Comparison of ENCODE assay signal across 22 mouse cellular contexts in the genomic region with DNA sequence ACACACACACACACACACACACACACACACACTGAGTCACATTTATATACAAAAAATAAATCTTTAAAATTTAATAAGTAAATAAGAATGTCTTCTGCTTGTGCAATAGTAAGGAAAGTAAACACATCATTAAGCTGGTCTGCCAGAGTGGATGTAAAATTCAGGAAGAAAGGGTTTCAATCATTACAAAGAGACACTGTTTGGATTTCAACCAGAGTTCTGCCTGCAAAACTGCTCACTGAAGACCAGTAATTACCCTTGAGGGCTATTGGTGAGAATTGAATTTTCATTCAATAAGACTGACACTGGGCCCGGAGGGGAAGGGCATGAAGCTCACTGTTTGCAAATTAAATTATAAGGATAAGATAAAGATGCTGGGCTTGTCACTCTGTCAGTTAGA.
A peak's percentile ranks its signal among the peaks of the same experiment; 100 is the strongest.
DNase-seq lines count a peak whose midpoint lies in the region; ATAC-seq and TF ChIP-seq lines count a peak whose summit lies in the region.
"Had no signal": no experiment of that assay in that cellular context is flagged by ENCODE, and none has a peak within 500 bp of the region (broad histone marks: within the 10 kb centered on the region; RNA-seq: fewer than 3 reads in every experiment).

No protein-coding gene starts in this region.

- H3K4me3 ChIP-seq in forebrain, embryonic 16.5 days (replicated peaks; ENCODE audit: low read length): no peak overlapping the region
- H3K4me3 ChIP-seq in forebrain, embryonic 15.5 days: no peak overlapping the region
- no peak overlapping the region for H3K4me3 ChIP-seq in lung, embryonic 14.5 days (ENCODE audit: low read depth, low read length)
- H3K4me3 ChIP-seq in lung, adult 2 months (replicated peaks; ENCODE audit: extremely low read depth, low read depth, low read length): no peak overlapping the region
- no peak overlapping the region for H3K4me3 ChIP-seq in midbrain, embryonic 11.5 days (ENCODE audit: low read depth, low read length)
- no peak overlapping the region for H3K4me3 ChIP-seq in midbrain, embryonic 10.5 days
- H3K4me3 ChIP-seq in intestine, embryonic 15.5 days (replicated peaks): no peak overlapping the region
- H3K4me3 ChIP-seq: embryonic facial prominence, embryonic 15.5 days; erythroblast, embryonic 14.5 days; forebrain, embryonic 10.5 days; gastrocnemius, adult 2 months; heart, embryonic 12.5 days; hindbrain, embryonic 15.5 days had no signal

- 35% methylated on average over 1 of the region's 1 CpGs for WGBS in forebrain, embryonic 16.5 days
- 48% methylated on average over 1 of the region's 1 CpGs for WGBS in forebrain, embryonic 15.5 days
- WGBS in lung, embryonic 14.5 days: 23% methylated on average over 1 of the region's 1 CpGs
- 53% methylated on average over 1 of the region's 1 CpGs for WGBS in lung, adult 2 months
- 68% methylated on average over 1 of the region's 1 CpGs for WGBS in midbrain, embryonic 11.5 days
- 73% methylated on average over 1 of the region's 1 CpGs for WGBS in midbrain, embryonic 10.5 days
- 40% methylated on average over 1 of the region's 1 CpGs for WGBS in intestine, embryonic 15.5 days

- no peak overlapping the region for H3K27ac ChIP-seq in forebrain, embryonic 16.5 days (ENCODE audit: low read length)
- H3K27ac ChIP-seq in forebrain, embryonic 15.5 days (replicated peaks): no peak overlapping the region
- H3K27ac ChIP-seq in lung, embryonic 14.5 days (ENCODE audit: low read depth): no peak overlapping the region
- no peak overlapping the region for H3K27ac ChIP-seq in midbrain, embryonic 11.5 days (ENCODE audit: low read depth, low read length)
- H3K27ac ChIP-seq in midbrain, embryonic 10.5 days (replicated peaks): no peak overlapping the region
- H3K27ac ChIP-seq in intestine, embryonic 15.5 days: no peak overlapping the region
- H3K27ac ChIP-seq: embryonic facial prominence, embryonic 15.5 days; forebrain, embryonic 10.5 days; gastrocnemius, adult 2 months; hindbrain, embryonic 15.5 days had no signal

- no peaks in the 10 kb centered on the region for H3K9me3 ChIP-seq in forebrain, embryonic 16.5 days (ENCODE audit: control insufficient read depth, low read length)
- H3K9me3 ChIP-seq in forebrain, embryonic 15.5 days: no peaks in the 10 kb centered on the region
- H3K9me3 ChIP-seq in lung, embryonic 14.5 days (ENCODE audit: low read depth, low read length): no peaks in the 10 kb centered on the region
- no peaks in the 10 kb centered on the region for H3K9me3 ChIP-seq in midbrain, embryonic 11.5 days (ENCODE audit: control insufficient read depth, low read length)
- H3K9me3 ChIP-seq in midbrain, embryonic 10.5 days (replicated peaks): no peaks in the 10 kb centered on the region
- no peaks in the 10 kb centered on the region for H3K9me3 ChIP-seq in intestine, embryonic 15.5 days
- H3K9me3 ChIP-seq: embryonic facial prominence, embryonic 15.5 days; forebrain, embryonic 10.5 days; heart, embryonic 12.5 days; hindbrain, embryonic 15.5 days had no signal

- 0 out of 2 replicates have a peak, but pooled peaks have one; percentile 23 for ATAC-seq in forebrain, embryonic 16.5 days
- no peak for ATAC-seq in forebrain, embryonic 15.5 days (replicated peaks)
- ATAC-seq in lung, embryonic 14.5 days (ENCODE audit: insufficient read depth): peak; percentile 81
- ATAC-seq in midbrain, embryonic 11.5 days (ENCODE audit: low FRiP score): peak; percentile 42; the same call in 1 of the 2 replicates
- no peak for ATAC-seq in intestine, embryonic 15.5 days
- ATAC-seq: activated CD4-positive, CD25-positive, alpha-beta regulatory T cell, adult 4 months; Patski had no signal

- no peak overlapping the region for H3K4me2 ChIP-seq in forebrain, embryonic 16.5 days (ENCODE audit: low read length)
- no peak overlapping the region for H3K4me2 ChIP-seq in forebrain, embryonic 15.5 days (replicated peaks)
- no peak overlapping the region for H3K4me2 ChIP-seq in lung, embryonic 14.5 days
- no peak overlapping the region for H3K4me2 ChIP-seq in midbrain, embryonic 11.5 days
- no peak overlapping the region for H3K4me2 ChIP-seq in intestine, embryonic 15.5 days (replicated peaks)
- H3K4me2 ChIP-seq: embryonic facial prominence, embryonic 15.5 days; heart, embryonic 12.5 days; hindbrain, embryonic 15.5 days had no signal

- TF ChIP-seq CTCF in lung, embryonic 14.5 days (IDR thresholded peaks at IDR 0.05; ENCODE audit: low read depth): no peak
- TF ChIP-seq CTCF in lung, adult 2 months (IDR thresholded peaks at IDR 0.05; ENCODE audit: insufficient read depth, low read length): no peak
- no peak for TF ChIP-seq CTCF in brain, embryonic 14.5 days (IDR thresholded peaks at IDR 0.05; ENCODE audit: borderline replicate concordance, extremely low read depth, insufficient read depth, insufficient read length)

- TF ChIP-seq POLR2A in lung, adult 2 months (IDR thresholded peaks at IDR 0.05; ENCODE audit: borderline replicate concordance, extremely low read depth, low read depth, low read length): no peak
- TF ChIP-seq POLR2A in brain, embryonic 14.5 days (IDR thresholded peaks at IDR 0.05; ENCODE audit: borderline replicate concordance, extremely low read depth, insufficient read depth, insufficient read length, poor library complexity, severe bottlenecking): no peak

- no peaks in the 10 kb centered on the region for H3K27me3 ChIP-seq in forebrain, embryonic 16.5 days (replicated peaks; ENCODE audit: control insufficient read depth, insufficient read depth, low read length)
- H3K27me3 ChIP-seq in forebrain, embryonic 15.5 days: no peaks in the 10 kb centered on the region
- no peaks in the 10 kb centered on the region for H3K27me3 ChIP-seq in lung, embryonic 14.5 days (ENCODE audit: insufficient read depth, low read length)
- no peaks in the 10 kb centered on the region for H3K27me3 ChIP-seq in midbrain, embryonic 11.5 days (ENCODE audit: control insufficient read depth, insufficient read depth, low read length)
- no peaks in the 10 kb centered on the region for H3K27me3 ChIP-seq in midbrain, embryonic 10.5 days (ENCODE audit: low read depth, poor library complexity, severe bottlenecking)
- H3K27me3 ChIP-seq in intestine, embryonic 15.5 days (replicated peaks): no peaks in the 10 kb centered on the region
- H3K27me3 ChIP-seq: CH12.LX; embryonic facial prominence, embryonic 15.5 days; heart, embryonic 12.5 days; hindbrain, embryonic 15.5 days; Patski had no signal

- DNase-seq in lung, embryonic 14.5 days: peak; percentile 68
- no peak for DNase-seq in lung, adult 2 months
- DNase-seq in midbrain, embryonic 11.5 days (ENCODE audit: low spot score, missing footprints): no peak
- no peak for DNase-seq in midbrain, embryonic 10.5 days (ENCODE audit: low spot score)
- DNase-seq in brain, embryonic 14.5 days (ENCODE audit: low read depth): peak; percentile 39
- DNase-seq: adrenal gland, postnatal 14 days; cerebellum, adult 18-20 months; cerebellum, adult 9-11 months; cerebellum, postnatal 36 days; gastrocnemius, adult 2 months; gastrocnemius, postnatal 25 days had no signal

- no peaks in the 10 kb centered on the region for H3K36me3 ChIP-seq in forebrain, embryonic 16.5 days (ENCODE audit: control insufficient read depth, insufficient read depth)
- H3K36me3 ChIP-seq in forebrain, embryonic 15.5 days: no peaks in the 10 kb centered on the region
- H3K36me3 ChIP-seq in lung, embryonic 14.5 days (ENCODE audit: insufficient read depth): no peaks in the 10 kb centered on the region
- no peaks in the 10 kb centered on the region for H3K36me3 ChIP-seq in midbrain, embryonic 11.5 days (ENCODE audit: control insufficient read depth, insufficient read depth, low read length)
- H3K36me3 ChIP-seq in midbrain, embryonic 10.5 days: no peaks in the 10 kb centered on the region
- H3K36me3 ChIP-seq in intestine, embryonic 15.5 days: no peaks in the 10 kb centered on the region
- H3K36me3 ChIP-seq: embryonic facial prominence, embryonic 15.5 days; forebrain, embryonic 10.5 days; heart, embryonic 12.5 days; hindbrain, embryonic 15.5 days had no signal

- no peak overlapping the region for H3K9ac ChIP-seq in forebrain, embryonic 16.5 days (replicated peaks; ENCODE audit: low read depth, low read length)
- no peak overlapping the region for H3K9ac ChIP-seq in forebrain, embryonic 15.5 days (replicated peaks)
- no peak overlapping the region for H3K9ac ChIP-seq in lung, embryonic 14.5 days
- H3K9ac ChIP-seq in midbrain, embryonic 11.5 days (ENCODE audit: low read length): no peak overlapping the region
- H3K9ac ChIP-seq in intestine, embryonic 15.5 days: no peak overlapping the region
- H3K9ac ChIP-seq: embryonic facial prominence, embryonic 15.5 days; heart, embryonic 12.5 days; hindbrain, embryonic 15.5 days had no signal

- H3K4me1 ChIP-seq in forebrain, embryonic 16.5 days (replicated peaks; ENCODE audit: control insufficient read depth, insufficient read depth, low read length): no peaks in the 10 kb centered on the region
- H3K4me1 ChIP-seq in forebrain, embryonic 15.5 days: no peaks in the 10 kb centered on the region
- H3K4me1 ChIP-seq in lung, embryonic 14.5 days (ENCODE audit: insufficient read depth): no peaks in the 10 kb centered on the region
- H3K4me1 ChIP-seq in lung, adult 2 months (ENCODE audit: control insufficient read depth, insufficient read depth, low read length): no peaks in the 10 kb centered on the region
- H3K4me1 ChIP-seq in midbrain, embryonic 11.5 days (ENCODE audit: control insufficient read depth, insufficient read depth, low read length): no peaks in the 10 kb centered on the region
- H3K4me1 ChIP-seq in midbrain, embryonic 10.5 days: no peaks in the 10 kb centered on the region
- no peaks in the 10 kb centered on the region for H3K4me1 ChIP-seq in intestine, embryonic 15.5 days (replicated peaks)
- H3K4me1 ChIP-seq: embryonic facial prominence, embryonic 15.5 days; forebrain, embryonic 10.5 days; heart, embryonic 12.5 days; hindbrain, embryonic 15.5 days had no signal

Comparison
In these comparisons a context has a peak if more than half of its experiments do, and no peak if none do; other contexts are left out.
1. ATAC-seq: peak in forebrain, embryonic 16.5 days (single experiment), lung, embryonic 14.5 days (single experiment) and midbrain, embryonic 11.5 days (single experiment); none in forebrain, embryonic 15.5 days (single experiment) and intestine, embryonic 15.5 days (single experiment).
2. DNase-seq: peak in lung, embryonic 14.5 days (single experiment) and brain, embryonic 14.5 days (single experiment); none in lung, adult 2 months (single experiment), midbrain, embryonic 11.5 days (single experiment) and midbrain, embryonic 10.5 days (single experiment).